In the genomic region with DNA sequence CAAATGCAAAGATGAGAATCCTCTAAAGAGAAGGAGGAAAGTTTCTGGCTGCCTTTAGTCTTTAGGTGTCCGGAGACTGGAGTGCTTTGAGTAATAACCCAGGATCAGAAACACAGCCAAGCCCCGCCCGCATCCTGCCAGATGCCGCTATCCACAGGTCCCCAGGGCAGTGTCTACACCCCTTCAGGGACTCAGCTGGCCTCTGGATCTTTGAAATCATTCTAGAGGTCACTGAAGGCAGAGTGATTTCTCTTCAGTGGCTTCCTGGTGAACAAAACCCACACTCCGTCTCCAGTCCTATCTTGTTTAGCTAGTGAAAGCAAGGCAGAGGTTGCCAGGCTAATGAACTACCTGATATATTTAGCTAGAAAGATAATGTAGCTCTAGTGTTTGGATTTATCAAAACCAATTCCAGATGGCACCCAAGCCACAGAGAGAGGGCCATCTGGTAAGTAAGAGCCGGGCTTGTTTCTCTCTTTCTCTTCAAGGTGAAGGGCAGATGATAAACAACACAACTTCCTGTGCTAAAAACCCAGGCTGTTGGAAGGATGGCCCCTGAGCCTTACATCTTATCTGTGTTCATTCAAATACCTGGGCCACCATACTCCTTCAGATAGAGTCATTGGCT, we compare ENCODE assay signal across 7 mouse cellular contexts. TPM values are rescaled to one million over a fixed set of nuclear protein-coding genes. Genes with fewer than 3 reads are reported as not detected.
DNase-seq lines count a peak whose midpoint lies in the region; ATAC-seq and TF ChIP-seq lines count a peak whose summit lies in the region.

No protein-coding gene starts in this region.

- no peaks in the 10 kb centered on the region for H3K36me3 ChIP-seq in heart, postnatal 0 days (replicated peaks; ENCODE audit: control insufficient read depth, insufficient read depth, low read length)
- no peaks in the 10 kb centered on the region for H3K36me3 ChIP-seq in limb, embryonic 12.5 days
- H3K36me3 ChIP-seq in forebrain, embryonic 14.5 days (ENCODE audit: control insufficient read depth, insufficient read depth, low read length) = no peaks in the 10 kb centered on the region

- H3K4me3 ChIP-seq in heart, postnatal 0 days (ENCODE audit: low read depth, low read length) = no peak overlapping the region
- H3K4me3 ChIP-seq in limb, embryonic 12.5 days (replicated peaks) = no peak overlapping the region
- no peak overlapping the region for H3K4me3 ChIP-seq in forebrain, embryonic 14.5 days (ENCODE audit: low read depth, low read length)

- peaks cover 36% of the 10 kb centered on the region for H3K4me1 ChIP-seq in heart, postnatal 0 days (ENCODE audit: control insufficient read depth, insufficient read depth)
- peaks cover 34% of the 10 kb centered on the region for H3K4me1 ChIP-seq in limb, embryonic 12.5 days (replicated peaks)
- H3K4me1 ChIP-seq in forebrain, embryonic 14.5 days (ENCODE audit: control insufficient read depth, insufficient read depth, low read length) = peaks cover 11% of the 10 kb centered on the region; the same call in 1 of the 2 replicates

- WGBS in heart, postnatal 0 days = 5% methylated on average over 6 of the region's 6 CpGs
- 5% methylated on average over 6 of the region's 6 CpGs for WGBS in limb, embryonic 12.5 days
- WGBS in forebrain, embryonic 14.5 days = 58% methylated on average over 6 of the region's 6 CpGs

- H3K9ac ChIP-seq in heart, postnatal 0 days (replicated peaks; ENCODE audit: low read depth, low read length) = no peak overlapping the region
- no peak overlapping the region for H3K9ac ChIP-seq in limb, embryonic 12.5 days (replicated peaks)
- H3K9ac ChIP-seq in forebrain, embryonic 14.5 days (ENCODE audit: low read length) = no peak overlapping the region

- peak overlapping the region; percentile 14; the same call in 1 of the 2 replicates for H3K4me2 ChIP-seq in heart, postnatal 0 days (ENCODE audit: low read depth, low read length)
- H3K4me2 ChIP-seq in limb, embryonic 12.5 days = peak overlapping the region; percentile 13; the same call in 1 of the 2 replicates
- no peak overlapping the region for H3K4me2 ChIP-seq in forebrain, embryonic 14.5 days (ENCODE audit: low read length)

- no peak; the same call in 1 of the 2 replicates for TF ChIP-seq EP300 in heart, postnatal 0 days (IDR thresholded peaks at IDR 0.05; ENCODE audit: low read depth)

- peak overlapping the region; percentile 90 for H3K27ac ChIP-seq in heart, postnatal 0 days (ENCODE audit: low read depth)
- peak overlapping the region; percentile 54 for H3K27ac ChIP-seq in limb, embryonic 12.5 days
- no peak overlapping the region for H3K27ac ChIP-seq in forebrain, embryonic 14.5 days (ENCODE audit: low read depth, low read length)

- TF ChIP-seq CTCF in heart, postnatal 0 days (IDR thresholded peaks at IDR 0.05; ENCODE audit: low read depth) = no peak

- DNase-seq in brain, adult 2 months (ENCODE audit: low read depth, low spot score) = peak; percentile 58
- DNase-seq in embryo, embryonic 11 days = peak; percentile 75
- DNase-seq in heart, postnatal 0 days (ENCODE audit: low spot score) = peak; percentile 85
- DNase-seq in skeletal muscle tissue, adult 2 months (ENCODE audit: low read depth, low spot score) = peak; percentile 51
- DNase-seq in spleen, postnatal 14 days (ENCODE audit: low spot score in 2 of 2) = no peak
- DNase-seq in forebrain, embryonic 14.5 days (ENCODE audit: low spot score) = no peak

- peak; percentile 83 for ATAC-seq in heart, postnatal 0 days (ENCODE audit: insufficient read depth, low read depth)
- ATAC-seq in limb, embryonic 12.5 days (ENCODE audit: insufficient number of reproducible peaks, insufficient read depth, low FRiP score, low TSS enrichment, low read depth) = no peak
- no peak for ATAC-seq in forebrain, embryonic 14.5 days

- H3K27me3 ChIP-seq in heart, postnatal 0 days (ENCODE audit: control insufficient read depth, insufficient read depth, low read length) = no peaks in the 10 kb centered on the region
- no peaks in the 10 kb centered on the region for H3K27me3 ChIP-seq in limb, embryonic 12.5 days
- no peaks in the 10 kb centered on the region for H3K27me3 ChIP-seq in forebrain, embryonic 14.5 days (replicated peaks; ENCODE audit: control insufficient read depth, insufficient read depth, low read length)

- no peaks in the 10 kb centered on the region for H3K9me3 ChIP-seq in heart, postnatal 0 days (replicated peaks; ENCODE audit: control insufficient read depth, low read length)
- no peaks in the 10 kb centered on the region for H3K9me3 ChIP-seq in limb, embryonic 12.5 days
- H3K9me3 ChIP-seq in forebrain, embryonic 14.5 days (replicated peaks; ENCODE audit: control insufficient read depth, low read length) = no peaks in the 10 kb centered on the region

RNA-seq across cellular contexts. Expression of gene Map4k4, which starts 32.6 kb away (rescaled TPM):
- 106 and 129 TPM in 2 replicates for total RNA-seq in heart, postnatal 0 days (2014; rRNA removed; ENCODE audit: low replicate concordance)
- 17.0 and 17.4 TPM in 2 replicates for polyA plus RNA-seq in heart, postnatal 0 days (2015; fragmentation: Nextera tagmentation; extraction: Ambion mirVana)
- 62.1 and 62.6 TPM in 2 replicates for polyA plus RNA-seq in limb, embryonic 12.5 days (2016; fragmentation: Nextera tagmentation; extraction: Ambion mirVana)
- 29.2 and 36.2 TPM in 2 replicates for polyA plus RNA-seq in forebrain, embryonic 14.5 days (2014; fragmentation: Nextera tagmentation; extraction: Ambion mirVana)

Comparison
In these comparisons a context has a peak if more than half of its experiments do, and no peak if none do; other contexts are left out.
1. DNase-seq: peak in brain, adult 2 months (single experiment), embryo, embryonic 11 days (single experiment), heart, postnatal 0 days (single experiment) and skeletal muscle tissue, adult 2 months (single experiment); none in spleen, postnatal 14 days (0 of 2) and forebrain, embryonic 14.5 days (single experiment).